Mouse (Mus musculus): ENCODE results near the gene Brd3os. TPM values are rescaled to one million over a fixed set of nuclear protein-coding genes. Genes with fewer than 3 reads are reported as not detected.

Brd3os gene
- polyA plus RNA-seq, 1 experiment from 2014 or later, result 13.1 TPM

GRCm38 (mm10) chr2:27460163-27460562 lies 18.0 kb downstream of the Brd3os start:
- Histone ChIP-seq H3K4me3 (ENCODE audit: low read length) (no peak overlapping the region), H3K27me3 (ENCODE audit: insufficient read depth, low read length) (no peaks in the 10 kb centered on the region), H3K9ac (replicated peaks; ENCODE audit: low read length) (no peak overlapping the region), H3K4me2 (replicated peaks; ENCODE audit: low read depth, low read length) (no peak overlapping the region), H3K36me3 (ENCODE audit: insufficient read depth, low read length) (peaks cover 90% of the 10 kb centered on the region), H3K27ac (ENCODE audit: low read length) (no peak overlapping the region), H3K4me1 (ENCODE audit: insufficient read depth, low read length) (no peaks in the 10 kb centered on the region), H3K9me3 (ENCODE audit: low read length) (no peaks in the 10 kb centered on the region)
- 83% methylated on average over 5 of the region's 5 CpGs for WGBS
- no peak for ATAC-seq (ENCODE audit: low FRiP score, low TSS enrichment)

- Histone ChIP-seq H3K4me1 (ENCODE audit: insufficient read depth, low read length) (no peaks in the 10 kb centered on the region), H3K36me3 (ENCODE audit: insufficient read depth, low read length) (peaks cover 85% of the 10 kb centered on the region), H3K27ac (ENCODE audit: low read length) (no peak overlapping the region), H3K4me3 (ENCODE audit: low read length) (no peak overlapping the region), H3K4me2 (replicated peaks; ENCODE audit: low read depth, low read length) (no peak overlapping the region), H3K9me3 (ENCODE audit: low read length) (no peaks in the 10 kb centered on the region), H3K27me3 (ENCODE audit: insufficient read depth, low read length) (no peaks in the 10 kb centered on the region), H3K9ac (replicated peaks; ENCODE audit: low read length) (no peak overlapping the region)
- no peak for ATAC-seq (ENCODE audit: low FRiP score, low TSS enrichment)
- WGBS, result 65% methylated on average over 9 of the region's 9 CpGs
These were observed 18.5 kb downstream of the Brd3os start for GRCm38 (mm10) chr2:27460651-27461050.

GRCm38 (mm10) chr2:27461881-27462660 lies 19.9 kb downstream of the Brd3os start:
- Histone ChIP-seq H3K4me1 (ENCODE audit: insufficient read depth, low read length) (no peaks in the 10 kb centered on the region), H3K4me2 (replicated peaks; ENCODE audit: low read depth, low read length) (no peak overlapping the region), H3K9me3 (ENCODE audit: low read length) (no peaks in the 10 kb centered on the region), H3K9ac (replicated peaks; ENCODE audit: low read length) (no peak overlapping the region), H3K27ac (ENCODE audit: low read length) (no peak overlapping the region), H3K27me3 (ENCODE audit: insufficient read depth, low read length) (no peaks in the 10 kb centered on the region), H3K36me3 (ENCODE audit: insufficient read depth, low read length) (peaks cover 73% of the 10 kb centered on the region), H3K4me3 (ENCODE audit: low read length) (no peak overlapping the region)
- 87% methylated on average over 4 of the region's 4 CpGs for WGBS
- no peak for ATAC-seq (ENCODE audit: low FRiP score, low TSS enrichment)

- no peaks in the 10 kb centered on the region for H3K9me3 ChIP-seq (ENCODE audit: low read length)
These were observed 20.8 kb downstream of the Brd3os start for GRCm38 (mm10) chr2:27462901-27463300.

GRCm38 (mm10) chr2:27469292-27469990 lies 27.3 kb downstream of the Brd3os start:
- 62% methylated on average over 4 of the region's 4 CpGs for WGBS

More at GRCm38 (mm10) chr2:27462901-27463300, 20.8 kb downstream of the Brd3os start:
- 82% methylated on average over 4 of the region's 4 CpGs for WGBS
- Histone ChIP-seq H3K4me3 (ENCODE audit: low read length) (no peak overlapping the region), H3K27me3 (ENCODE audit: insufficient read depth, low read length) (no peaks in the 10 kb centered on the region), H3K4me1 (ENCODE audit: insufficient read depth, low read length) (no peaks in the 10 kb centered on the region), H3K9ac (replicated peaks; ENCODE audit: low read length) (no peak overlapping the region), H3K27ac (ENCODE audit: low read length) (no peak overlapping the region), H3K4me2 (replicated peaks; ENCODE audit: low read depth, low read length) (no peak overlapping the region), H3K36me3 (ENCODE audit: insufficient read depth, low read length) (peaks cover 65% of the 10 kb centered on the region)
- no peak for ATAC-seq (ENCODE audit: low FRiP score, low TSS enrichment)

GRCm38 (mm10) chr2:27469991-27470355 lies 27.8 kb downstream of the Brd3os start:
- ATAC-seq (ENCODE audit: low FRiP score, low TSS enrichment), result no peak
- 42% methylated on average over 3 of the region's 3 CpGs for WGBS
- H3K9me3 ChIP-seq (ENCODE audit: low read length), result no peaks in the 10 kb centered on the region
- H3K4me3 ChIP-seq (ENCODE audit: low read length), result no peak overlapping the region
- no peaks in the 10 kb centered on the region for H3K36me3 ChIP-seq (ENCODE audit: insufficient read depth, low read length)
- H3K4me2 ChIP-seq (replicated peaks; ENCODE audit: low read depth, low read length), result no peak overlapping the region
- H3K4me1 ChIP-seq (ENCODE audit: insufficient read depth, low read length), result peaks cover 49% of the 10 kb centered on the region
- H3K9ac ChIP-seq (replicated peaks; ENCODE audit: low read length), result no peak overlapping the region
- no peak overlapping the region for H3K27ac ChIP-seq (ENCODE audit: low read length)
- no peaks in the 10 kb centered on the region for H3K27me3 ChIP-seq (ENCODE audit: insufficient read depth, low read length)

More at GRCm38 (mm10) chr2:27469292-27469990, 27.3 kb downstream of the Brd3os start:
- Histone ChIP-seq H3K36me3 (ENCODE audit: insufficient read depth, low read length) (0 out of 2 replicates have a peak, but pooled peaks cover 3% of the 10 kb centered on the region), H3K9me3 (ENCODE audit: low read length) (no peaks in the 10 kb centered on the region), H3K9ac (replicated peaks; ENCODE audit: low read length) (no peak overlapping the region), H3K27me3 (ENCODE audit: insufficient read depth, low read length) (no peaks in the 10 kb centered on the region), H3K4me1 (ENCODE audit: insufficient read depth, low read length) (peaks cover 49% of the 10 kb centered on the region), H3K27ac (ENCODE audit: low read length) (no peak overlapping the region), H3K4me2 (replicated peaks; ENCODE audit: low read depth, low read length) (no peak overlapping the region), H3K4me3 (ENCODE audit: low read length) (no peak overlapping the region)
- no peak for ATAC-seq (ENCODE audit: low FRiP score, low TSS enrichment)

- no peak overlapping the region for H3K4me2 ChIP-seq (replicated peaks; ENCODE audit: low read depth, low read length)
- H3K4me3 ChIP-seq (ENCODE audit: low read length), result no peak overlapping the region
- H3K4me1 ChIP-seq (ENCODE audit: insufficient read depth, low read length), result peaks cover 49% of the 10 kb centered on the region
- H3K27me3 ChIP-seq (ENCODE audit: insufficient read depth, low read length), result no peaks in the 10 kb centered on the region
- no peak overlapping the region for H3K27ac ChIP-seq (ENCODE audit: low read length)
- no peak overlapping the region for H3K9ac ChIP-seq (replicated peaks; ENCODE audit: low read length)
- 95% methylated on average over 2 of the region's 2 CpGs for WGBS
- H3K9me3 ChIP-seq (ENCODE audit: low read length), result no peaks in the 10 kb centered on the region
- no peaks in the 10 kb centered on the region for H3K36me3 ChIP-seq (ENCODE audit: insufficient read depth, low read length)
- ATAC-seq (ENCODE audit: low FRiP score, low TSS enrichment), result no peak
These were observed 28.4 kb downstream of the Brd3os start for GRCm38 (mm10) chr2:27470535-27470934.

- no peaks in the 10 kb centered on the region for H3K27me3 ChIP-seq (ENCODE audit: insufficient read depth, low read length)
- peaks cover 49% of the 10 kb centered on the region for H3K4me1 ChIP-seq (ENCODE audit: insufficient read depth, low read length)
- H3K9ac ChIP-seq (replicated peaks; ENCODE audit: low read length), result no peak overlapping the region
- H3K36me3 ChIP-seq (ENCODE audit: insufficient read depth, low read length), result no peaks in the 10 kb centered on the region
- no peaks in the 10 kb centered on the region for H3K9me3 ChIP-seq (ENCODE audit: low read length)
- no peak overlapping the region for H3K4me2 ChIP-seq (replicated peaks; ENCODE audit: low read depth, low read length)
- H3K27ac ChIP-seq (ENCODE audit: low read length), result no peak overlapping the region
- no peak for ATAC-seq (ENCODE audit: low FRiP score, low TSS enrichment)
- H3K4me3 ChIP-seq (ENCODE audit: low read length), result no peak overlapping the region
These were observed 29.1 kb downstream of the Brd3os start for GRCm38 (mm10) chr2:27471170-27471584.

DNA sequence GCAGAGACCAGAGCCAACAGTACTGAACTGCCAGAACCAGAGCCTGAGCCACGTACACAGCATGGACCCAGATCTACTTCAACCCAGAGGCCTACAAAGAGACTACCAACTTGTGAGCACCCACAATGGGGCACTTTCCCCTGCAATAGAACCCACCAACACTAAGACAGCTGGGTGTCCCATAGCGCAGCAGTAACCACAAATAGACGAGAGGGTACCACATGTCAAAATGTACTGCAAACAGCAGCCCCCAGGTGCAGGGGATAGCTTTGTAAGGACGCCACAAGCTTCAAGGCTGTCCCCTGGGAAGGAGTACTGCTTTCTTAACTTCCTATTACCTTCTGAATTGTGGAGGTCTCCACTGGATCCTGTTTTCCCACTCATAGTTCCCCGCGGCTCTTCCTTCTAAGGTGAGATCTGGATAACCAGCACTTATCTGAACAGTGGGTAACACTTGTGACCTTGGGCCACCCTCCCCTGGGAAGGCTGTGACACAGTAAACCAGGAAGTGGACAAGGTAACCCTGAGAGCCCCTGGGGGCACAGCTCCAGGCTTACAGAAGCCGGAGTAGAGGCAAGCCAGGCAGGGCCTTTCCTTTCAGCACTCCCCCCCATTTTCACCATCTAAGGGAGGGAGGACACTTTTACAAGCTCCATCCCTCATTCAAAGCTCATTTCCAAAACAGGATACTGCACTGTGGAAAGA lies 31.1 kb downstream of the Brd3os start:
- Histone ChIP-seq H3K36me3 (ENCODE audit: insufficient read depth, low read length) (no peaks in the 10 kb centered on the region), H3K9me3 (ENCODE audit: low read length) (no peaks in the 10 kb centered on the region), H3K4me3 (ENCODE audit: low read length) (peak overlapping the region; percentile 87), H3K9ac (replicated peaks; ENCODE audit: low read length) (peak overlapping the region; percentile 97), H3K27ac (ENCODE audit: low read length) (no peak overlapping the region), H3K4me2 (replicated peaks; ENCODE audit: low read depth, low read length) (peak overlapping the region; percentile 84), H3K4me1 (ENCODE audit: insufficient read depth, low read length) (peaks cover 57% of the 10 kb centered on the region), H3K27me3 (ENCODE audit: insufficient read depth, low read length) (no peaks in the 10 kb centered on the region)
- no peak for ATAC-seq (ENCODE audit: low FRiP score, low TSS enrichment)
- WGBS, result 56% methylated on average over 7 of the region's 7 CpGs

Measured in kidney, embryonic 16.5 days (tissue).